Mouse (Mus musculus): ENCODE measurements around the gene Stam. TPM values are rescaled to one million over a fixed set of nuclear protein-coding genes. Genes with fewer than 3 reads are reported as not detected.

Gene Stam
- polyA plus RNA-seq, 1 experiment = 77.4 TPM

DNA sequence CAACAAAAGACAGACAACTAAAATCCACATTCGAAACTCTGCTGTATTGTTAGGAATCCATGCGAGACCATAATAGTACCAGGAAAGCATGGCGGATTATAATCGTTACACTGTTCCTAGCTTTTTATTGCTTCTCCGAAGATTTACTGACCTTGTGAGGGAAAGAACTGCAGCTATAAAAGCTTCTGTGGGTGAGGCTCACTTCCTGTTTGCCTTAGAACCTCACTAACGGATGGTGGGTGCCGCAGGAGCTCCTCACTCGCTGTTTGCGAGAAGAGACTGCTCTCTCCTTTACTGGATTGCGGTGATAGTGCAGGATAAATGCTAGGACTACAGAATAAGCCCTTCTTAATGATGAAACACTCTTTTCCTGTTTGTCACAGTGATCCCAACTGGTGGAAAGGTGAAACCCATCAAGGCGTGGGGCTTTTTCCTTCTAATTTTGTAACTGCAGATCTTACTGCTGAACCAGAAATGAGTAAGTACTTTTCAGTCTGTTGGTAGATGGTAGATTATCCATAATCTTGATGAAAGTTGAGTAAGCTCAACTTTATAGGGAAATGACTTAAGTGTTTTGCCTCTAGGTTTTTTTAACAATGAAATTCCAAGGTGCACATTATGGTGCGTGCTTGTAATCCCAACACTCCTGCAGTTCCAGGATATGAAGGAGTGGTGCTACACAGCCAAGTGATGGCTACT, 56.9 kb downstream of the Stam start:
- TF ChIP-seq CTCF (IDR thresholded peaks at IDR 0.05; ENCODE audit: borderline replicate concordance, extremely low read depth, insufficient read depth, insufficient read length) (no peak), POLR2A (IDR thresholded peaks at IDR 0.05; ENCODE audit: borderline replicate concordance, extremely low read depth, insufficient read depth, insufficient read length, poor library complexity, severe bottlenecking) (no peak)
- DNase-seq (ENCODE audit: low read depth) = no peak

DNA sequence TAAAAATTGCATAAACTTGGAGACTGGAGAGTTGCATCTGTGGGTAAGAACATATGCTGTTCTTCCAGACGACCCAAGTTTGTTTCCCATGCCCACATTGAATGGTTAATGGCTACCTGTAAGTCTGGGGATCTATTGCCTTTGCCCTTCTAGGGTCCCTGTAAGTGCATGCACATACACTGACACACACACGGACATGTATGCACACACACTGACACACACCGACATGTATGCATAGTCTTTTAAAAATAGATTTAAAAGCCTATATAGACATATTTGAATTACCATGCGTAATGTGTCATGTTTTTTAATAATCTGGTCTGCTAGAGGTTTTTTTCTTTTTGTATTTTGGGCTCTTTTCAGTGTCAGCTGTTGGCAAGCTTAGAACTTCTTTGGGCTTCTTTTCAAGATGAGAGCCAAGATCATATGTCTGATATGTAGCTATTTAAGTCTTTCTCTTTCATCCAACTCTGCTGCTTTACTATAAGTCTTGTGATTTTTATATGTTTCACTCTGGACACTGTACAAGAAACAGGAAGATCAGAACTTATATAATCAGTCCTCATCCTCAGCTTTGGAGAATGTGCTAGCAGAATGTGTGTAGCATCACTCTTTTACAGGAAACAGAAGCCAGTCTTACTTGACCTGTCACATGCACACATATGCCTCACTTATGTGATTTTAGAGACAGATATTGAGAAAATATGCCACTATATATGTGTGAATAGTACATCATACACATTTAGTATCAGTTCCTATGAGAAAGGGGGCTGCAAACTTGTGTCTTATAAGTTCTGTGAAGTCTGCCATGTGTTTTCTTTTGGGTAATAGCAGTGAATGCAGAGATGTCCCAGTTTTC, 58.8 kb downstream of the Stam start:
- peak; percentile 32 for DNase-seq (ENCODE audit: low read depth)
- TF ChIP-seq CTCF (IDR thresholded peaks at IDR 0.05; ENCODE audit: borderline replicate concordance, extremely low read depth, insufficient read depth, insufficient read length) = no peak
- TF ChIP-seq POLR2A (IDR thresholded peaks at IDR 0.05; ENCODE audit: borderline replicate concordance, extremely low read depth, insufficient read depth, insufficient read length, poor library complexity, severe bottlenecking) = no peak

DNA sequence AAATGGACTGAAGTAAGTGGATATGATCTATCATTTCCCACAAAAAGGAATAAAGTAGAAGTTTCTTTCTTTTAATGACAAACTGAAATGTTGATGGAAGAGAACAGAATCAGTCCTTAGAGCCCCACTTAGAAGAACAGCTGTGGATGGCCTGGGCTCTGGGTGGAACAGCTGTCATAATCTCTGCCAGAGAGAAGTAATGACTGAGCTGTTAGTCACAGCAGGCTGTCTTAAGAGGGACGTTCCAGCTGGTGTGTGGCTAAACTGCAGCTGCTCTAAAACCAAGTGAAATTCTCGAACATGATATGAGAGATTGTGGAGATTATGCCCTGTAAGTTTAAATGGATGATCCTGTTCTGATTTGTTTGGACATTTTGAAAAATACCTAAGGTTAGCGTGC, 63.0 kb downstream of the Stam start:
- DNase-seq (ENCODE audit: low read depth) = peak; percentile 43
- TF ChIP-seq POLR2A (IDR thresholded peaks at IDR 0.05; ENCODE audit: borderline replicate concordance, extremely low read depth, insufficient read depth, insufficient read length, poor library complexity, severe bottlenecking) (no peak), CTCF (IDR thresholded peaks at IDR 0.05; ENCODE audit: borderline replicate concordance, extremely low read depth, insufficient read depth, insufficient read length) (no peak)

DNA sequence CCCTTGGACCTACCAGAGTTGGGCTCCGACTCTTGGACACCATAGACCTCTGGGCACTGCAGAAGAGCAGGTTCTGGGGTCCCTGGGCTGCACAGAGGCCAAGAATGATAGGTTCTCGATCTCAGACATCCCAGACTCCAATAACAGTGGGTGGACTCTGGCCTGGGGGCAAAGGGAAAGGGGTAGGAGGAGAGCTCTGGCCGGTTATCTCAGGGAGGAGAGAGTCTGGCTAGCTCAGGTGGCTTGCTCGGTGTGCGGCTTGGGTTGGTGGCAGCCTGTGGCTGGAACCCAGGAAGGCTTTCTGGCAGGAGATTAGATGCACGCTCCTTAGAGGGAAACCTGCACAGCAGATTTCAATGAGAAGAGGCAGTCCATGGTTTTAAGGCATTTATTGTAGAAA, 65.7 kb downstream of the Stam start:
- no peak for TF ChIP-seq POLR2A (IDR thresholded peaks at IDR 0.05; ENCODE audit: borderline replicate concordance, extremely low read depth, insufficient read depth, insufficient read length, poor library complexity, severe bottlenecking)
- TF ChIP-seq CTCF (IDR thresholded peaks at IDR 0.05; ENCODE audit: borderline replicate concordance, extremely low read depth, insufficient read depth, insufficient read length) = no peak
- no peak for DNase-seq (ENCODE audit: low read depth)

DNA sequence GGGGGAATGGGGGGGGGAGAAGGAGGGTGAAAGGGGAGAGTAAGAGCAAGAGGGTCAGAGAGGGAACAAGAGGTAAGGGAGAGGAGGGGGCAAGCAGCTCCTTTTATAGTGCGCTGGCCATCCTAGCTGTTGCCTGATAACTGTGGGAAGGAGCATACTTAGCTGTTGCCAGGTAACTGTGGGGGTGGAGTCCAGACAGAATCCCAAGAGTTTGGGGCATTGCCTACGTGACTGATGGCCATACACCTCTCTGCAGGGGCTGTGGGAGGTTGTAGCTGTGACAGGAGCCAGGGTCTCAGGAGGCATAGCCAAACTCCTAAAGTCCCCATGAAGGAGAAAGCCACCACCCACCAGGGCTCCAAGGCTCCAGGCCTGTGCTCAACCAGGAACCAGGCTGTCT, 66.1 kb downstream of the Stam start:
- TF ChIP-seq CTCF (IDR thresholded peaks at IDR 0.05; ENCODE audit: borderline replicate concordance, extremely low read depth, insufficient read depth, insufficient read length) (no peak), POLR2A (IDR thresholded peaks at IDR 0.05; ENCODE audit: borderline replicate concordance, extremely low read depth, insufficient read depth, insufficient read length, poor library complexity, severe bottlenecking) (no peak)
- DNase-seq (ENCODE audit: low read depth) = no peak

DNA sequence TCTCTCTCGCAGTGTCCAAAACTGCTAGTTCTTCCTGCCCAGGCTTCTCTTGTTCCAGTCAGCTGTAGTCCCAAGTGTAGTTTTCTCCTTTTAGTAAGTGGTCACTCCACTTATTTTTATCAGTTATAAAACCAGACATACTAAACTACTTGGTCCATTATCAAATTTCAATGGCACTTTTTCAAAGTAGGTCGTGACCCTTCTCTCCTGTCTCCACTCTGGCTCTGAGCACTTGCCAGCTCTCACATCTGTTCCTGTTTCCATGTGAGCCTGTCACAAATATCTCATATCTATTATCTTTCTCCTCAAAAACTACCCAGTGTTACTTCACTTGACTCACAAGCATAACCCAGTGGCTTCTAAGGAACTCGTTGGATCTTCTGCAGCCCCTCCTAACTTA, 71.4 kb downstream of the Stam start:
- no peak for DNase-seq (ENCODE audit: low read depth)
- no peak for TF ChIP-seq POLR2A (IDR thresholded peaks at IDR 0.05; ENCODE audit: borderline replicate concordance, extremely low read depth, insufficient read depth, insufficient read length, poor library complexity, severe bottlenecking)
- TF ChIP-seq CTCF (IDR thresholded peaks at IDR 0.05; ENCODE audit: borderline replicate concordance, extremely low read depth, insufficient read depth, insufficient read length) = no peak

DNA sequence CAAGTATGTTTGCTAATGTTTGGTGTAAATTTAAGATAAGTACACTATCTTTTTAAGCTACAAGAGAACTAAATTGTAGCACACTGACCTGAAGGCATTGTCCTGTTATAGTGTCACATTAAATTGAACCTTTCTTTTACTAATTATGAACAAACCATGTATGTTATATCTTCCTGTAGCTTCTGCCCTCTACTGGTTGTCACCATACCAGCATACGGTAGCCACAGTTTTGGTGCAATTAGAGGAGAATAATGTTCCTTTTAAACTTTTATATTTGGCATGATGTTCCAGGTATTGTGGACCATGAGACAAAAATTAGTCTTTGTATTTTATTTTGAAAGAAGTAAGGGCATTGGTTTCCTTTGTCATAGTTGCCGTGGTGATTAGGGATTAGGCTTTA, 73.0 kb downstream of the Stam start:
- DNase-seq (ENCODE audit: low read depth) = peak; percentile 26

DNA sequence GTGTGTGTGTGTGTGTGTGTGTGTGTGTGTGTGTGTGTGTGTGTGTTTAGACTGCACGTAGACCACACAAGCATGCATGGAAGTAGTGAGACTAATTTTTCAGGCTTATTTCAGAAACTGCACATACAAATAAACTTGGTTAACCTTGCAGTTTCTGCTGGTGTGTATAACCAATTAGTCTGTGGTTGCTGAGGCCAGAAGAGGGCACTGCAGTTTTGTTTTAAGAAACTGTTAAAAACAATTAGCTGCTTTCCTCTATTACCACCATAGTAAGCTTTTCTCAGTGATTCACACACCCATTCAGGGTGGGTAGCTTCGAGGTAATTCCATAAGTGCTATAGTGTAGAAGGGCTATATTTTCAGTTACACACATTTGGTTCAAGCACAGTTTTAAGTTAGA, 76.9 kb downstream of the Stam start:
- no peak for TF ChIP-seq POLR2A (IDR thresholded peaks at IDR 0.05; ENCODE audit: borderline replicate concordance, extremely low read depth, insufficient read depth, insufficient read length, poor library complexity, severe bottlenecking)
- DNase-seq (ENCODE audit: low read depth) = peak; percentile 27

More for the DNA sequence above, 73.0 kb downstream of the Stam start:
- TF ChIP-seq POLR2A (IDR thresholded peaks at IDR 0.05; ENCODE audit: borderline replicate concordance, extremely low read depth, insufficient read depth, insufficient read length, poor library complexity, severe bottlenecking) = no peak
- TF ChIP-seq CTCF (IDR thresholded peaks at IDR 0.05; ENCODE audit: borderline replicate concordance, extremely low read depth, insufficient read depth, insufficient read length) = peak; percentile 6; the same call in 1 of the 2 replicates

DNA sequence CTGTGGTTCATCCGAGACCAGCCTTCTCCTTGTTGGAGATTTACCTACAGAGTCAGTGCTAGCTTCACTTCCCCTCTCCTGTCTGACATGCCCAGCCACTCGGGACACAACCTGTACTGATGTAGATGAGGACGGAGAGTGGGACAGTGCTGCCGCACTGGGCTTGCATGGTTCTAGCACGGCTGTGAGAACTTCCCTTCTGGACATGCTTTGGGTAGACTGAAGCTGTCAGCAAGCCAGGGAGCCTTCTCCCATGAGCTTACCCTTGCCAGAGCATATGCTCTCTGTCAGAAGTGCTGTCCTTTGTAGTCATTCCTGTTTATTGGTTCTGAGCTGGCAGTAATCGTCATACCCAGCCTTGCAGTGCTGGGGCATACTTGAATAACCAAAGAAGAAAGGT, 78.0 kb downstream of the Stam start:
- TF ChIP-seq POLR2A (IDR thresholded peaks at IDR 0.05; ENCODE audit: borderline replicate concordance, extremely low read depth, insufficient read depth, insufficient read length, poor library complexity, severe bottlenecking) (no peak), CTCF (IDR thresholded peaks at IDR 0.05; ENCODE audit: borderline replicate concordance, extremely low read depth, insufficient read depth, insufficient read length) (no peak)
- no peak for DNase-seq (ENCODE audit: low read depth)

DNA sequence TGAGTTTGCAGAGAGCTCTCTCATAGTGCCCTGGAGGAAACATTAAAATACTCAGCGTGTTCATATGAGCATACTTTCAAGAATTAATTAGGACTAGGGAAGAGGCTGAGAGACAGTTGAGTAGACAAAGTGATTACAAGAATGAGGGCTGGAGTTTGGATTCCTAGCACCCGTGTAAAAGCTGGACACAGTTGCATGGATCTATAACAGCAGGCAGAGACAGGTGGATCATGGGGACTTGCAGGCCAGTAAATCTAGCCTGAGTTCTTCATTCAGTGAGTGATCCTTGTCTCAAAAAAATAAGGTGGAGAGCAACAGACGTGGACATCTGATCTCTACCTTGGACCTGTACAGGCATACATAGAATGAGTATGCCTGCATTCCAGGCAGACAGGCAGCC, 85.1 kb downstream of the Stam start:
- DNase-seq (ENCODE audit: low read depth) = no peak
- TF ChIP-seq CTCF (IDR thresholded peaks at IDR 0.05; ENCODE audit: borderline replicate concordance, extremely low read depth, insufficient read depth, insufficient read length) (no peak), POLR2A (IDR thresholded peaks at IDR 0.05; ENCODE audit: borderline replicate concordance, extremely low read depth, insufficient read depth, insufficient read length, poor library complexity, severe bottlenecking) (no peak)

DNA sequence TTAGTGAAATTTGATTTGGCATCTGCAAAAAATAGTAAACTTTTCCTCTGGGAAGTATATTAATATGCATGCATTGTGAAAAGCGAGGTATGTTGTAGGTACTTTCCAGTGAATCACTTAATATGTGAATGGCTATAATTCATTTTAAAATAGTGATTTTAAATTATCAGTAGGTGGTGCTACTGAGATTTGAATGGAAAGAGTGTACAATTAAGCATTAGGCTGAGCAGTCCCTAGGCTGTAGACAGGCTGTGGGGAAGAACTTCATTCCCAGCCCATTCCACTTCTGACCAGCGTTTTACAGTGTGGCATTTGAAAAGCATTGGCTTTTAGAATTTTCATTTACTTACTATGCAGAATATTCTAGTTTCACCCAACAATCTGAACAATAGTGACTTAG, 85.9 kb downstream of the Stam start:
- no peak for DNase-seq (ENCODE audit: low read depth)
- TF ChIP-seq CTCF (IDR thresholded peaks at IDR 0.05; ENCODE audit: borderline replicate concordance, extremely low read depth, insufficient read depth, insufficient read length) (no peak), POLR2A (IDR thresholded peaks at IDR 0.05; ENCODE audit: borderline replicate concordance, extremely low read depth, insufficient read depth, insufficient read length, poor library complexity, severe bottlenecking) (no peak)

All from brain, embryonic 14.5 days (tissue).